Mouse (Mus musculus) ovary, adult 18-20 months (tissue): ENCODE results near the gene Bcl2.

Experiments used
- DNase-seq: peaks from one replicate; pipeline ENCODE4 v3.0.0; 2022; ENCODE audit warnings: low spot score, mixed read lengths

Bcl2 gene

GRCm38 (mm10) chr1:106507556-106507955, 206.5 kb downstream of the Bcl2 start:
- no peak for DNase-seq

- DNase-seq, result no peak
Observed at GRCm38 (mm10) chr1:106503910-106504309, 210.2 kb downstream of the Bcl2 start.

GRCm38 (mm10) chr1:106503407-106503806, 210.7 kb downstream of the Bcl2 start:
- DNase-seq, result no peak

DNA sequence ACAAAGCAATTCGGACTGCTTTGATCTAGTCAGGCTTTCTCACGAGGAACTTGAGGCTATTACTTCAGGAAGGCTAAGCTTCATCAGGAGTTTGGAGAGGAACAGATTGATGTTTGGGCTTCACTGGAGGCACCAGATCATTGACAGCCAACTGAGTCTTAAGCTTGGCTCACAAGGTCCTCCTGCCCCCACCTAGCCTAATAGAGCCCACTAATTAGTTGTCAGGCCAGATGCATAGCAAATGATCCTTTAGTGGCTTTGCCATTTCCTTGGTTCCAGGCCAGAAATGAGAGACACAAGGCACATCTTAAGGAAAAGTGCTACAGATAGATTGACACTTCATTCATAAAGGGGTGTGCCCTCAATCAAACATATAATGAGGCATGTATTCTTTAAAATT, 216.1 kb downstream of the Bcl2 start:
- DNase-seq, result no peak
